Mouse (Mus musculus) small intestine, adult 2 months (tissue): ENCODE measurements around the gene Aldob.

Experiments used
- CTCF ChIP-seq: fragments of 200-500 bp; IDR thresholded peaks from 2 replicates; pipeline ENCODE4 v1.5.1; 2012; ENCODE audit warnings: low read depth, mild to moderate bottlenecking, control low read depth, inconsistent platforms, low read length, moderate library complexity, mixed read lengths; ENCODE audit not compliant: insufficient replicate concordance, insufficient read length; ENCODE audit errors: extremely low read depth
- POLR2A ChIP-seq: fragments of 200-500 bp; IDR thresholded peaks from 2 replicates; pipeline ENCODE4 v1.6.1; 2012; ENCODE audit warnings: low read depth, mild to moderate bottlenecking, control low read depth, inconsistent platforms, low read length, moderate library complexity

DNA sequence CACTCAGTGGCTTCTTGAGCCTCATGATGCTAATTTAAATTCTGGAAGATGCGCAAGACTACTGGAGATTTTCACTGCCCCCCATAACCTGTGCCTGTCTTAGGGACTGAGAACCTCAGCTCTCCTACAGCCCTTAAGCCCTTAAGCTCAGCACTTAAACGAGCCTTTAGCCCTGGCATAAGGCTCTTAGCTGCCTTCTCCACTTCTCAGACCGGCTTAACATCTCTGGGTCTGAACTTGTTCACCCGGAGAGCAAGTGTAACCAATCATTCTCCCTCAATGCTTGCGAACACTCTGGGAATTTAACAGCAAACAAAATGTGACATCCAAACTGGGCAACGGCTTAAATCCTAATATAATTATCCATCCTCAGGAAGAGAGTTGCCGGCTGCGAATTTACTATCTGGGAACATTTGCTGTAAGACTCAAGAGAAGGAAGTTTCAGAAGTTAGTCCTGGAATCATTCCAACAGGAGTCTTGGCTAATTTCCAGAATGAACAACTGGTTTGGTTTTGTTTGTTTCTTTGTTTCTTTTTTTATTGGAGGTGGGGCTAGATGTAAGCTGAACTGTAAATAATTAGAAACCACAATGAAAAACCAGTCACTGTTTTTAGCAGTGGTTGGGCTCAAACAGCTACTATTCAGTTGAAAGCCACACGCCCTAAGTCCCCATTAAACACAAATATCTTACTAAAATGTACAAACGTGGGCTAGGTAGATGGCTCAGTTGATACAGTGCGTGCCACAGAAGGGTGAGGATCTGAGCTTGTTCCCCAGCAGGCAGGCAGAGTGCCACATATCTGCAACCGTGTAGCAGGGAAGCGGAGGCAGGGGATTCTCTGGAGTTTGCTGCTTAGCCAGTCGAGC lies 34.9 kb upstream of the Aldob start:
- TF ChIP-seq CTCF, result no peak
- TF ChIP-seq POLR2A, result no peak
